8 mouse cellular contexts compared by ENCODE assay signal in genomic region chr9:103180303-103180702, GRCm38 (mm10). TPM values are rescaled to one million over a fixed set of nuclear protein-coding genes. Genes with fewer than 3 reads are reported as not detected.
A peak's percentile ranks its signal among the peaks of the same experiment; 100 is the strongest.
DNase-seq lines count a peak whose midpoint lies in the region; ATAC-seq lines count a peak whose summit lies in the region.
"Had no signal": no experiment of that assay in that cellular context is flagged by ENCODE, and none has a peak within 500 bp of the region (broad histone marks: within the 10 kb centered on the region; RNA-seq: fewer than 3 reads in every experiment).

No protein-coding gene starts in this region.

- H3K27me3 ChIP-seq in forebrain, embryonic 16.5 days (replicated peaks; ENCODE audit: control insufficient read depth, insufficient read depth, low read length), result no peaks in the 10 kb centered on the region
- H3K27me3 ChIP-seq in hindbrain, embryonic 11.5 days (ENCODE audit: control insufficient read depth, insufficient read depth, low read length), result no peaks in the 10 kb centered on the region
- no peaks in the 10 kb centered on the region for H3K27me3 ChIP-seq in liver, embryonic 13.5 days
- H3K27me3 ChIP-seq in neural tube, embryonic 14.5 days (ENCODE audit: control insufficient read depth, insufficient read depth, low read length), result no peaks in the 10 kb centered on the region

- peak overlapping the region; percentile 47 for H3K4me2 ChIP-seq in forebrain, embryonic 16.5 days (ENCODE audit: low read length)
- no peak overlapping the region; the same call in 1 of the 2 replicates for H3K4me2 ChIP-seq in hindbrain, embryonic 11.5 days (replicated peaks; ENCODE audit: low read depth, low read length)
- H3K4me2 ChIP-seq in liver, embryonic 13.5 days, result peak overlapping the region; percentile 73
- H3K4me2 ChIP-seq in neural tube, embryonic 14.5 days (ENCODE audit: low read depth, low read length), result no peak overlapping the region; the same call in 1 of the 2 replicates

- peak overlapping the region; percentile 8; the same call in 1 of the 2 replicates for H3K9ac ChIP-seq in forebrain, embryonic 16.5 days (replicated peaks; ENCODE audit: low read depth, low read length)
- H3K9ac ChIP-seq in hindbrain, embryonic 11.5 days (ENCODE audit: low read depth, low read length), result peak overlapping the region; percentile 25; the same call in 1 of the 2 replicates
- H3K9ac ChIP-seq in liver, embryonic 13.5 days, result peak overlapping the region; percentile 67
- H3K9ac ChIP-seq in neural tube, embryonic 14.5 days (replicated peaks; ENCODE audit: low read depth, low read length), result 0 out of 2 replicates have a peak overlapping the region, but pooled peaks have one; percentile 11

- ATAC-seq in forebrain, embryonic 16.5 days, result peak; percentile 29; the same call in 1 of the 2 replicates
- no peak for ATAC-seq in hindbrain, embryonic 11.5 days (ENCODE audit: low FRiP score)
- peak; percentile 39 for ATAC-seq in liver, embryonic 13.5 days (ENCODE audit: low read depth)
- ATAC-seq in neural tube, embryonic 14.5 days (ENCODE audit: low read depth), result no peak

- no peaks in the 10 kb centered on the region for H3K9me3 ChIP-seq in forebrain, embryonic 16.5 days (ENCODE audit: control insufficient read depth, low read length)
- H3K9me3 ChIP-seq in hindbrain, embryonic 11.5 days (ENCODE audit: control insufficient read depth, low read length), result no peaks in the 10 kb centered on the region
- H3K9me3 ChIP-seq in liver, embryonic 13.5 days (replicated peaks), result no peaks in the 10 kb centered on the region
- H3K9me3 ChIP-seq in neural tube, embryonic 14.5 days (ENCODE audit: control insufficient read depth, low read length), result no peaks in the 10 kb centered on the region

- 36% methylated on average over 3 of the region's 3 CpGs for WGBS in forebrain, embryonic 16.5 days
- WGBS in hindbrain, embryonic 11.5 days, result 80% methylated on average over 3 of the region's 3 CpGs
- 54% methylated on average over 3 of the region's 3 CpGs for WGBS in liver, embryonic 13.5 days (ENCODE audit: insufficient replicate concordance)
- WGBS in neural tube, embryonic 14.5 days, result 67% methylated on average over 3 of the region's 3 CpGs

- H3K27ac ChIP-seq in forebrain, embryonic 16.5 days (ENCODE audit: low read length), result peak overlapping the region; percentile 62
- no peak overlapping the region for H3K27ac ChIP-seq in hindbrain, embryonic 11.5 days (ENCODE audit: low read depth, low read length)
- no peak overlapping the region for H3K27ac ChIP-seq in liver, embryonic 13.5 days
- no peak overlapping the region; the same call in 1 of the 2 replicates for H3K27ac ChIP-seq in neural tube, embryonic 14.5 days (ENCODE audit: low read depth, low read length)

- no peak overlapping the region for H3K4me3 ChIP-seq in forebrain, embryonic 16.5 days (replicated peaks; ENCODE audit: low read length)
- H3K4me3 ChIP-seq in hindbrain, embryonic 11.5 days (ENCODE audit: low read depth, low read length), result no peak overlapping the region
- peak overlapping the region; percentile 58 for H3K4me3 ChIP-seq in liver, embryonic 13.5 days (replicated peaks)
- no peak overlapping the region for H3K4me3 ChIP-seq in neural tube, embryonic 14.5 days (ENCODE audit: low read depth, low read length)

- H3K4me1 ChIP-seq in forebrain, embryonic 16.5 days (replicated peaks; ENCODE audit: control insufficient read depth, insufficient read depth, low read length), result peaks cover 22% of the 10 kb centered on the region
- H3K4me1 ChIP-seq in hindbrain, embryonic 11.5 days (replicated peaks; ENCODE audit: control insufficient read depth, insufficient read depth, low read length), result no peaks in the 10 kb centered on the region
- peaks cover 19% of the 10 kb centered on the region for H3K4me1 ChIP-seq in liver, embryonic 13.5 days (replicated peaks)
- H3K4me1 ChIP-seq in neural tube, embryonic 14.5 days (ENCODE audit: control insufficient read depth, insufficient read depth, low read length), result peaks cover 12% of the 10 kb centered on the region; the same call in 1 of the 2 replicates

- peaks cover 12% of the 10 kb centered on the region for H3K36me3 ChIP-seq in forebrain, embryonic 16.5 days (ENCODE audit: control insufficient read depth, insufficient read depth)
- no peaks in the 10 kb centered on the region for H3K36me3 ChIP-seq in hindbrain, embryonic 11.5 days (ENCODE audit: control insufficient read depth, insufficient read depth, low read length)
- no peaks in the 10 kb centered on the region for H3K36me3 ChIP-seq in liver, embryonic 13.5 days
- H3K36me3 ChIP-seq in neural tube, embryonic 14.5 days (ENCODE audit: control insufficient read depth, insufficient read depth, low read length), result peaks cover 20% of the 10 kb centered on the region; the same call in 1 of the 2 replicates

- peak; percentile 17 for DNase-seq in MEL-GATA-1-ER (ENCODE audit: extremely low read depth, low read depth)
- DNase-seq in c-Kit-positive CD71-positive TER-119-negative erythroid progenitor cells, embryonic 14.5 days (ENCODE audit: low read depth), result peak; percentile 6
- no peak for DNase-seq in hindbrain, embryonic 11.5 days (ENCODE audit: low spot score)
- no peak for DNase-seq in liver, embryonic 13.5 days
- no peak for DNase-seq in retina, embryonic 14.5 days (ENCODE audit: low spot score)

RNA-seq across cellular contexts. Expression of gene Srprb, which starts 21.6 kb away (rescaled TPM):
- polyA plus RNA-seq in forebrain, embryonic 16.5 days (2015; fragmentation: Nextera tagmentation; extraction: Ambion mirVana), result 52.5 and 55.9 TPM in 2 replicates
- polyA plus RNA-seq in hindbrain, embryonic 11.5 days (2014; fragmentation: Nextera tagmentation; extraction: Ambion mirVana), result 55.0 and 59.4 TPM in 2 replicates
- 23.1 and 23.5 TPM in 2 replicates for polyA plus RNA-seq in liver, embryonic 13.5 days (2015; fragmentation: Nextera tagmentation; extraction: Ambion mirVana)
- 57.3 and 60.6 TPM in 2 replicates for polyA plus RNA-seq in neural tube, embryonic 14.5 days (2014; fragmentation: Nextera tagmentation; extraction: Ambion mirVana)

RNA-seq across cellular contexts. Expression of gene Gm20425, which starts 49.8 kb away (rescaled TPM):
- 2.0 TPM in 1 of 2 replicates, not detected in the other for polyA plus RNA-seq in forebrain, embryonic 16.5 days (2015; fragmentation: Nextera tagmentation; extraction: Ambion mirVana)
- polyA plus RNA-seq in hindbrain, embryonic 11.5 days (2014; fragmentation: Nextera tagmentation; extraction: Ambion mirVana), result 0.21 and 1.6 TPM in 2 replicates
- 3.5 and 9.4 TPM in 2 replicates for polyA plus RNA-seq in liver, embryonic 13.5 days (2015; fragmentation: Nextera tagmentation; extraction: Ambion mirVana)
- polyA plus RNA-seq in neural tube, embryonic 14.5 days (2014; fragmentation: Nextera tagmentation; extraction: Ambion mirVana), result 0.68 and 2.1 TPM in 2 replicates
- polyA plus RNA-seq: cortical plate, adult 2 months had no signal

RNA-seq across cellular contexts. Expression of gene Trf, which starts 49.9 kb away (rescaled TPM):
- polyA plus RNA-seq in forebrain, embryonic 16.5 days (2015; fragmentation: Nextera tagmentation; extraction: Ambion mirVana), result 29.6 and 31.3 TPM in 2 replicates
- polyA plus RNA-seq in hindbrain, embryonic 11.5 days (2014; fragmentation: Nextera tagmentation; extraction: Ambion mirVana), result 20.8 and 25.8 TPM in 2 replicates
- 3,275 and 3,335 TPM in 2 replicates for polyA plus RNA-seq in liver, embryonic 13.5 days (2015; fragmentation: Nextera tagmentation; extraction: Ambion mirVana)
- polyA plus RNA-seq in neural tube, embryonic 14.5 days (2014; fragmentation: Nextera tagmentation; extraction: Ambion mirVana), result 28.0 and 47.3 TPM in 2 replicates

Comparison
In these comparisons a context has a peak if more than half of its experiments do, and no peak if none do; other contexts are left out.
1. DNase-seq: peak in MEL-GATA-1-ER (single experiment) and c-Kit-positive CD71-positive TER-119-negative erythroid progenitor cells, embryonic 14.5 days (single experiment); none in hindbrain, embryonic 11.5 days (single experiment), liver, embryonic 13.5 days (single experiment) and retina, embryonic 14.5 days (single experiment).
2. ATAC-seq: peak in forebrain, embryonic 16.5 days (single experiment) and liver, embryonic 13.5 days (single experiment); none in hindbrain, embryonic 11.5 days (single experiment) and neural tube, embryonic 14.5 days (single experiment).
3. H3K4me2 ChIP-seq: peak in forebrain, embryonic 16.5 days (single experiment) and liver, embryonic 13.5 days (single experiment); none in hindbrain, embryonic 11.5 days (single experiment) and neural tube, embryonic 14.5 days (single experiment).
4. H3K9ac ChIP-seq: peak in every context shown above with its lines; median percentile 67 in liver, embryonic 13.5 days; 25 in hindbrain, embryonic 11.5 days; 11 in neural tube, embryonic 14.5 days; 8 in forebrain, embryonic 16.5 days.
5. RNA of gene Trf, which starts 49.9 kb away (polyA plus RNA-seq): 3,275 to 3,335 TPM in liver, embryonic 13.5 days; 29.6 to 31.3 TPM in forebrain, embryonic 16.5 days, 28.0 to 47.3 TPM in neural tube, embryonic 14.5 days and 20.8 to 25.8 TPM in hindbrain, embryonic 11.5 days; every median in the first group is over 10 times any median in the second.